Mouse (Mus musculus) CD4-positive, CD25-positive, alpha-beta regulatory T cell, adult 4 months (primary cell): ENCODE results near the gene Mrvi1. TPM values are rescaled to one million over a fixed set of nuclear protein-coding genes. Genes with fewer than 3 reads are reported as not detected.

Experiments
- ATAC-seq: one replicate; pipeline ENCODE4 v1.8.0; 2017
- polyA plus RNA-seq, 2 experiments: library from polyadenylated mRNA; unstranded; fragments of 100-300 nt; shearing (Covaris generic); gene quantifications; one replicate each; pipeline ENCODE4 v1.2.1; 2017

Gene Mrvi1
- polyA plus RNA-seq, 2 experiments from 2014 or later, result 0.48 to 0.85 TPM

DNA sequence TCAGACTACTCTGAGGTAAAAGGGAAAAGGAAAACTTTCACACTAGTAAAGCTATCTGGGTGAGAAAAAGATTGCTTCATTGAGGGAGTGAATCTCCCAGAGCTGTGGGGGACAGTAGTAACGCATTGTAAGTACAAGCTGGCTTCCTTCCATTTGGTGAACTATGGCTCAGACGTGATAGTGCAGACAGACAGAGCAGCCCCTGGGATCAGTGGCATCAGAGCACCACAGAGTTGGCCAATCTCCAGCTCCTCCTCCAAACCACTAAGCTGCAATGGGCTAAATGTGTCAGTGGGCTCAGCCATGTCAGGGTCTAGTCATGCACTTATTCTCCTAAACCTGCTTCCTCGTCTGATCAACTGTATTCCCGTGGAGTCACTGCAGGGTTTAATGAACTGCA lies 158.7 kb downstream of the Mrvi1 start:
- ATAC-seq, result no peak

DNA sequence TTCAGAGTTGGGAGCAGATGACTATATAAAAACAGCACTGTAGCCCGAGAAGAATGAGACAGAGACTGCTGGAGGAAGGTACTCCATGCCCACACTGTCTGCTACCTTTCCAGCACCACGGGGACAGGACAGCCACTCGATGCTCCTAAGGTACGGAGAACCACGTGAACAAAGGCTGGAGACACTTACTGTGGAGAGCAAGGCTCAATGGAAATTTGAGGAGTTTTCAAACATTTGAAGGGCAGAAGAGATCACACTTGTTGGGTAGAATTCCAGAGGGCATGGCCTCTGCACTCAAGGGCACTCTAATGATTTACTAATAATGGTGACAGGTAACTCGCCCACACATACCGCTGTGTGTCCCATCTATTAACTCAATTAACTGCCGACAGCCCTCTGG lies 159.2 kb downstream of the Mrvi1 start:
- no peak for ATAC-seq

DNA sequence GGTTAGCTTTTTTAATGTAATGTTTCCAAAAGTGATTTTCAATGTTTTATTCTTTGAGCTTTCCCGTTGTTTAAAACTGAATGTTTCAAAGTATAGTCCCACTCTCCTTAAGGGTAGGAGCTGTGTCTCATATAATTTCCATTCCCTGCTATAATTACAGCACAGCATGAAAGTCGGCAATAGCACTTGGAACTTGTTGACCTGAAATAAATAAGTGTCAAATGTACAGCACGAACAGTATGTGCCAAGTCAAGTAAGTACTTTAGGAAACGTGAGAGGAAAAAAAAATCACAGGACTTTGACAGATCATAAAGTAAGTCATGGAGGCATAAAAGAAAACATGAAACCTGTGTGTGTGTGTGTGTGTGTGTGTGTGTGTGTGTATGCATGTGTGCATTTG lies 160.2 kb downstream of the Mrvi1 start:
- no peak for ATAC-seq

DNA sequence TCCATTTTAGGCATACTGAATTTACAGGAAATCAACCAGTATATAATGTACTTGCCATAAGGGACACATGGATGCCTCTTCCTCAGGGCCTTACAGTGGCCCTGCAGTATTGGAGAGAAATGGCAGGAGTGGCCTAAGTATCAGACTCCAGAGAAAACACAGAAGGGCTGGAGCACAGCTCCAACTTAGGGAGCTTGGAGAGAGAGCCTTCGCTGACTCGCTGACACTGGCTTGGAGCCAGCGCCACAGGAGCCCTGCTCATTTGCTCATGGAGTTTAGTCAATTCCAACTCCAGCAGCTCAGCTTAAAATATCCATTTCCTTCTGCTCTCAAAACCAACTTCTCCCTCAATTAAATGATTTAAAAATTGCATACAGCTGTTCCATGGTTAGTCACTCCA lies 160.6 kb downstream of the Mrvi1 start:
- no peak for ATAC-seq

DNA sequence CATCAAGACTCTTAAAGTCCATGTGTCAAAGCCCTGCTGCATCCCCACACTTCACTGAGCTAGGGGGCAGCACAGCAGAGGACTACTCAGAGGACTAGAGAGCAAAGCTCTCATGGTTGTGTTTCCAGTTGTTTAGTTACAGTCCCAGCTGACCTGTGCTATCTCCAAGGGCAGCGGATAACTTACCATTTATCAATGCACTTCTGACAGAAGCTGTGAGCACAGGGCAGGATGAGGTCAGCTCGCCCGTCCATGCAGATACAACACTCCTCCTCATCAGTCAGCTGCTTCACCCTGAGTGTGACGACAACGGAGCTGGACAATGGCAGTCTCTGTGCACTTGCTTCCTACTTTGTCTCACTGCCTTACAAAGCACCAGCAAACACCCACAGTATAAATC lies 161.2 kb downstream of the Mrvi1 start:
- ATAC-seq, result no peak

DNA sequence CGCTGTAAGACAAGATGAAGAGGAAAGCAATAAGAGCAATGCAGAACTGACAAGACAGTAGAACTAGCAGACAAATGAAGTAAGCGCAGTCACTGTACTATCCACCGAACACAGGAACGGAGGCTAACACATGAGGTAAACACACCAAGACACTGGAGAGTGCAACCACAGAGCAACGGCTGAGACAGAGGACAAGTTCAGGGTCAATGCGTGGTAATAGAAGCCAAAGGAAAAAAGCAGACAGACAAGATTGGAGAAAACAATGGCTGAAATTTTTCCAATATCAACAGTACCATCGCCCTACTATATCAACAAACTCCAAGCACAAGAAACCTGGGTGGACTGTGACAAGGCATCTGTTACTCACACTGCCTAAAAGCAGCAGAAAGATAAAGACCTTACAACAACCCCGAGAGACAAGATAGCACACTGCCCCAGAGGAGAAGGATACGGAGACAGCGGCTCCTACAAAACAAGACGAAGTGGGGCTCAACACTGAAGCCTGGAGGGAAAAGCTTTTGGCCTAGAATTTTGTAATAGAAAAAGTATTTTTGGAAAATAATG lies 163.4 kb downstream of the Mrvi1 start:
- no peak for ATAC-seq

Other genes starting within 250 kb of the Mrvi1 start
- 1 to 10 TPM; 2.9 to 4.5 TPM for gene Ampd3, start 214.3 kb downstream of the Mrvi1 start, polyA plus RNA-seq
- gene Rnf141, start 138.0 kb downstream of the Mrvi1 start, polyA plus RNA-seq, result 10 to 100 TPM; 13.4 to 16.2 TPM
- gene Lyve1, start 119.2 kb downstream of the Mrvi1 start, polyA plus RNA-seq, result not detected
- gene Ctr9, start 46.5 kb upstream of the Mrvi1 start, polyA plus RNA-seq, result 10 to 100 TPM; 39.0 to 49.5 TPM
- gene Eif4g2, start 100.6 kb upstream of the Mrvi1 start, polyA plus RNA-seq, result 100 to 1,000 TPM; 830 to 908 TPM